Mouse (Mus musculus) left cerebral cortex, adult 2 months (tissue): ENCODE data around the gene Copz2. TPM values are rescaled to one million over a fixed set of nuclear protein-coding genes. Genes with fewer than 3 reads are reported as not detected.
A peak's percentile ranks its signal among the peaks of the same experiment; 100 is the strongest.

Experiments
- DNase-seq, 2 experiments: peaks; one replicate each; pipeline ENCODE4 v3.0.0; 2021 to 2022; ENCODE audit warnings: low spot score in 2 of 2, mixed read lengths in 1 of 2; ENCODE audit errors: extremely low spot score in 1 of 2
- H3K27ac ChIP-seq: fragments of 200-600 bp; 2 replicates; pipeline ENCODE4 v1.8.1; 2022
- H3K4me3 ChIP-seq: fragments of 200-600 bp; 2 replicates; pipeline ENCODE4 v1.8.1; 2022
- CTCF ChIP-seq: fragments of 200-600 bp; IDR thresholded peaks from 2 replicates; pipeline ENCODE4 v1.8.1; 2022; ENCODE audit warnings: antibody characterized with exemption, mild to moderate bottlenecking, moderate library complexity
- intact Hi-C: fragments of 180-260 bp; cut with DNase I; formaldehyde crosslinking; loops from one replicate; pipeline ENCODE4 v1.15.1; 2025
- total RNA-seq, 2 experiments: library from RNA; stranded (reverse); gene quantifications; 2 replicates each; pipeline ENCODE4 v1.2.3; 2021

The Copz2 gene
- total RNA-seq, 2 experiments from 2014 or later, result 4.8 to 5.0 TPM

- Histone ChIP-seq H3K27ac (peak within 1 kb of the TSS; percentile 97), H3K4me3 (peak within 1 kb of the TSS; percentile 98)
- intact Hi-C loops, result no loop called here
- TF ChIP-seq CTCF, result no peak
- DNase-seq, result peak; percentile 94 to 98
Observed at GRCm38 (mm10) chr11:96829813-96830538, 19.7 kb upstream of the Copz2 start, which contains the start of gene Nfe2l1. TSS of gene Nfe2l1 (minus strand) at chr11:96829968.

DNA sequence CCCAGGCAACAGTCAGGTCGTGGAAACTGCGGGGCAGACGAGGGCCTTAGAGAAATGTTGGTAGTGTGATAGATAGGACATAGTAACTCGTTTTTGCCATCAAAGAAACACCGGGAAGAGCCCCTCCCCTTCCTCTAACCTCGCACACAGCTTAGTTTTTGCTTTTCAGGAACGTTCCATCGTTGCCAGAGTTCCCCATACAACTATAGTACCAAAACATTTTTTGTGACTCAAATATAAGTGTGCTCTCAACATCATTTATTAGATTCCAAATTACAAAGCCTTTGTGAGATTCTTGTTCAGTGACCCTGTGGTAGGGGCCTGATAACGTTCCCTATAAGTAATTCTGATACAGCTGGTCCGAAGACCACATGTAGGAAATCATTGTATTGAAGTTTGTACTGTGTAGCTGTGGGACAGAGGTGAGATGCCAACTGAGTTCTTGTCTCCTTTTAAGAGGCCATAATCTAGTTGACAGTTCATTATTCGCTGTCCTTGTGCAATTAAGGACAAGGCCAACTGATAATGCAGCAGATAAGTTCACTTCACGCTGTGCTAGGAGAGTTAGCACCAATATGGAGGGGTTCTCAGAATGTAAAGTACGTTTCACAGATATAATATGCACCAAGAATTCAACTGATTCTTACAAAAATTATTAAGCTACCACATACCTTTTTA, 19.0 kb upstream of the Copz2 start:
- no peak for DNase-seq
- H3K27ac ChIP-seq, result peak overlapping the region; percentile 97
- TF ChIP-seq CTCF, result no peak
- peak overlapping the region; percentile 98 for H3K4me3 ChIP-seq
- intact Hi-C loops, result no loop called here

- Histone ChIP-seq H3K27ac (no peak overlapping the region), H3K4me3 (no peak overlapping the region)
- TF ChIP-seq CTCF, result no peak
- no peak for DNase-seq
- intact Hi-C loops, result no loop called here
Observed at GRCm38 (mm10) chr11:96831516-96831915, 18.2 kb upstream of the Copz2 start.

DNA sequence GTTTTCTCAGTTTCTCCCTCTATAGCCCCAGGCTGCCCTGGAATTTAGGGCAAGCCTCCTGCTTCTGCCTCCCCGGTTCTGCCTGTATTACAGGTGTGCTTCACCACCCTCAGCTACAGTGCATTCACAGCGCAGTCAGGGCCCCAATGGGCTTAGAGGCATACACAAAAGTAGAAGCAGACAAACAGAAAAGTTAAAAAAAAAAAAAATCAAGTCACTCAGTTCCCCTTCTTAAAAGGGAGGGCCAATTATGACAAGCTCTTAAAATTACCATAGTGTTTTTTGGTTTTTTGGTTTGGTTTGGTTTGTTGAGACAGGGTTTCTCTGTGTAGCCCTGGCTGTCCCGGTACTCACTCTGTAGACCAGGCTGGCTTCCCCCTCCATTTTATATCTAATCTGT, 17.1 kb upstream of the Copz2 start:
- intact Hi-C loops, result no loop called here
- TF ChIP-seq CTCF, result no peak
- H3K4me3 ChIP-seq, result no peak overlapping the region
- H3K27ac ChIP-seq, result no peak overlapping the region
- DNase-seq, result no peak

DNA sequence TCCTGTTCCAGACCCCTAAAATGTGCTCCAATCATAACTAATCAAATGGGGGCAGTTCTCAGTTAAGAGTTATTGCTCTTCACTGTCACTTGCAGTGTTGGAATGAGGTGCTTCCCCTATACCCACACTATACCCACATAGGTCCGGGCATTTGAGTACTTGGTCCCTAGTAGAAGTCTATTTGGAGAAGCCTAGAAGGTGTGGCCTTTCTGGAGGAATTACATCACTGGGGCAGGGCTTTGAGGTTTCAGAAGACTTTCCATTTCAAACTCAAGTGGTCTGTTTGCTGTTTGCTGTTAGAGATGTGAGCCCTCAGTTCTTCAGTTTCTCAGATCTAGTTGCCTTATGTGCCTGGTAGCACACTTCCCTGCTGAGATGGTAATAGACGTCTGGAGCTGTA, 16.7 kb upstream of the Copz2 start:
- Histone ChIP-seq H3K4me3 (no peak overlapping the region), H3K27ac (no peak overlapping the region)
- no peak for TF ChIP-seq CTCF
- DNase-seq, result no peak
- intact Hi-C loops, result no loop called here

- no peak for TF ChIP-seq CTCF
- intact Hi-C loops, result no loop called here
- no peak for DNase-seq
- Histone ChIP-seq H3K4me3 (no peak overlapping the region), H3K27ac (no peak overlapping the region)
Observed at GRCm38 (mm10) chr11:96834127-96834526, 15.5 kb upstream of the Copz2 start.

DNA sequence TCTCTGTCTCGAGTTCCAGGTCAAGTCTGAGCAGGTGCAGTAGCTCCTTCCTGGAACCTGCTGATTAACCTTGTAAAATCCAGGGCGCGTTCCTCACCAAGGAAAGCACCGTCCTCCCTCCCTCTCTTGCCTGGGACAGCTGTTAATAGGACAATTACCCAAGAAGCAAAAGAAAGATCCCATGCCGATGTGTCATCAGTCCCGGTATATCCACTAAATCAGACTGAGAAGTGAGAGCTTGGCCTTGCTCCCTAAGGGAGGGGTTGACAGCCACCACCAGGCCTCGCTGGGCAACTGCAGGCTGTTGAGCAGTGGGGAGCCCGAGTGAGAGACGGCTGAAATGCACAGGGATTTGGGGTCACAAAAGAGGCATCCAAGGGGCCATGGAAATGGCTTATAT, 12.4 kb upstream of the Copz2 start:
- Histone ChIP-seq H3K4me3 (no peak overlapping the region), H3K27ac (no peak overlapping the region)
- no peak for DNase-seq
- intact Hi-C loops, result no loop called here
- TF ChIP-seq CTCF, result peak; percentile 21

DNA sequence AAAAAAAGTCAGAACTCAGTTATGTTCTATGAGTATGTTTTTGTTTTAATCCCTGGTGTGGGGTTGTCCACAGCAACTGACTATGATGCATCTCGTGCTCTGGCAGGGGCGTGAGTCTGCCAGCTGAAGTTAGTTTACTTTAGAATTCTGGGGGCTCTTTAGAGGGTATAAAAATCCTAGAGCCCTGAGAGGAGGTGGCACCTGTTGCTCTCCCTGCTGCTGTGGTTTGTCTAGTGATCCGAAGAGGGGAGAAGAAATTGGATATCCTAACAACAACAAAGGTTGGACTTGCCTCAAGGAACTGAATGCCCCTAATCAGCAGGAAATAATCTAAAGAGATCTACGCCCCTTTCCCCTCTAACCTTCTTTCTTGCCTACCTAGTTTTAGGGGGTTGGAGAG, 11.3 kb upstream of the Copz2 start:
- no peak for DNase-seq
- no peak for TF ChIP-seq CTCF
- intact Hi-C loops, result no loop called here
- Histone ChIP-seq H3K27ac (no peak overlapping the region), H3K4me3 (no peak overlapping the region)

GRCm38 (mm10) chr11:96839428-96839827, 10.2 kb upstream of the Copz2 start:
- DNase-seq, result no peak
- peak overlapping the region; percentile 87 for H3K27ac ChIP-seq

DNA sequence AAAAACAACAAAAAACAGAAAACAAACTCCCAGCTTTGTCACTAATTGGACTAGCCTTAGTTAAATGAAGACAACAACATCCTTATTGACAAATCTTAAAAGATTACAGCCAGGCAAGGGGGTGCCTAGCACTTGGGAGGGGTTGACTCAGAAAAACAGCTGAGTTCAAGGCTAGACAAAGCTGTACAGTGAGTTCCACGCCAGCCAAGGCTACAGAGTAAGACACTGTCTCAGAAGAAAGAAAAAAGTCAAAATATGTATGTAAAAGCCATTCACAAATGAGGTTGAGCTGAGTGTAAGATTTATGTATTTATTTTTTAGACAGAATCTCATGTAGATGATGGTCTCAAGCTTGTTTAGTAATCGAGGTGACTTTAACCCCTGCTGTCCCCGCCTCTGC, 9.8 kb upstream of the Copz2 start:
- no peak for TF ChIP-seq CTCF
- H3K27ac ChIP-seq, result peak overlapping the region; percentile 87
- intact Hi-C loops, result loop anchor here (1.0 to 10.0 kb wide), 3 partner anchors 16 to 1438 kb away; no protein-coding TSS in a partner anchor
- DNase-seq, result no peak
- H3K4me3 ChIP-seq, result no peak overlapping the region

More at GRCm38 (mm10) chr11:96839428-96839827, 10.2 kb upstream of the Copz2 start:
- no peak for TF ChIP-seq CTCF
- no peak overlapping the region for H3K4me3 ChIP-seq
- intact Hi-C loops, result no loop called here

- peak; percentile 25 to 56 for DNase-seq
- intact Hi-C loops, result loop anchor here (1.0 to 10.0 kb wide), 3 partner anchors 16 to 1438 kb away; no protein-coding TSS in a partner anchor
- peak overlapping the region; percentile 87 for H3K27ac ChIP-seq
Observed at GRCm38 (mm10) chr11:96840290-96840689, 9.4 kb upstream of the Copz2 start.

DNA sequence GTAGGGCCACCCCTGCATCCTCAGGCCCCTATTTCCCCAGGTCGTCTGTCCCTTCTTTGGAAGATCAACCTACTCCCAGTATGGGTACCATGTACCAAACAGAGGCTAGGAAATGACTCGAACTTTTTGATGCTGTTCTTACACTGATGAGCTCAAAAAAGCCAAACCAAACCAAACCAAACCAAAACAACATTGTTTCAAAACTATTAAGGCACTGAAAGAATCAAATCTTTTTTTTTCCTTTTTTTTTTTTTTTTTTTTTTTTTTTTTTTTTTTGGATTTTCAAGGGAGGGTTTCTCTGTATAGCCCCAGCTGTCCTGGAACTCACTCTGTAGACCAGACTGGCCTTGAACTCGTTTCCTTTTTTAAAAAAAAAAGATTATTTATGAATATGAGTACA, 6.0 kb upstream of the Copz2 start:
- H3K27ac ChIP-seq, result no peak overlapping the region
- DNase-seq, result no peak
- no peak for TF ChIP-seq CTCF
- H3K4me3 ChIP-seq, result no peak overlapping the region
- intact Hi-C loops, result loop anchor here (5.0 to 10.0 kb wide), 2 partner anchors 399 to 1441 kb away; no protein-coding TSS in a partner anchor

More at GRCm38 (mm10) chr11:96840290-96840689, 9.4 kb upstream of the Copz2 start:
- no peak for TF ChIP-seq CTCF
- no peak overlapping the region for H3K4me3 ChIP-seq
